Mouse (Mus musculus) testis, postnatal 10 days (tissue): ENCODE data around the gene Tgfb2.

ENCODE experiments used
- DNase-seq: peaks from one replicate; pipeline ENCODE4 v3.0.0; 2021; ENCODE audit warnings: low spot score

Gene Tgfb2

DNA sequence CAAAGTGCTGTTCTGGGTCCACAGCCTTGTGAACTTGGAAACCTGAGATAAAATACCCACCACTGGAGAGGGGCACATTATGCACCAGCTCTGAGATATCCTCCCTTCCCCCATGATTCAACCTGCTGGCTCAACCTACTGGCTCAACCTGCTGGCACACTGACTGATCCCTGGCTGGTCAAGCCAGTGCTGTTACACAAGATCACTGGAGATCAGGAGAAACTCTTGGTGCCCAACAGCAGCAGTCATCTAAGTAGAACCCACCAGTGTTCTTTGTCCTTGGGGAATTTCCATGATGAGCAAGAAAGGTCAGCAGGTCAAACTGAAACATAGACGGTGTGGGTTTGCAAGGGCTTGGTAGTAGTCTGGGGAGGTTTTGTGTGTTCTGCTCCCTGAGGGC, 49.6 kb downstream of the Tgfb2 start:
- no peak for DNase-seq

- no peak for DNase-seq
Observed at GRCm38 (mm10) chr1:186655096-186655495, 50.7 kb downstream of the Tgfb2 start.

- no peak for DNase-seq
Observed at GRCm38 (mm10) chr1:186652208-186652607, 53.6 kb downstream of the Tgfb2 start.

- no peak for DNase-seq
Observed at GRCm38 (mm10) chr1:186650011-186650410, 55.8 kb downstream of the Tgfb2 start.

GRCm38 (mm10) chr1:186637304-186638213, 68.2 kb downstream of the Tgfb2 start:
- no peak for DNase-seq

DNA sequence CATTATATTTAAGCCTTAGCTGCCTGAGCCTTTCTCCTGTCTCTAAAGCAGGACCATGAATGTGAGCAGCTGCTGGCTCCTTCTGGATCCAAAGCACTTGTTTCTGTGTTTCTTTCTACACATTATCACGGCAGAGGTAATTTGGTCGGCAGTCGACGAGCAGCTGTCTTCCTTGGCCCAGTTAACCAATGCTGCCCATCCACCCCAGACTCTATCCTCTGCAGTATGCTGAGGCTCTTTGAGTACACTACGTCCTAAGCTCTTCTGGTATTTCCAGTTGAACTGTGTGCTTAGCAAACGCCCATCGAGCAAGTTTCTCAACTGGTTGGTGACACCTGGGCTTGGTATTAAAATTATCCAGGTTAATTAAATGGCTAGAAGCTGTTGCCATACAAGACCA, 70.7 kb downstream of the Tgfb2 start:
- no peak for DNase-seq

- DNase-seq, result no peak
Observed at GRCm38 (mm10) chr1:186631457-186631856, 74.3 kb downstream of the Tgfb2 start.

- DNase-seq, result no peak
Observed at GRCm38 (mm10) chr1:186630971-186631370, 74.8 kb downstream of the Tgfb2 start.

DNA sequence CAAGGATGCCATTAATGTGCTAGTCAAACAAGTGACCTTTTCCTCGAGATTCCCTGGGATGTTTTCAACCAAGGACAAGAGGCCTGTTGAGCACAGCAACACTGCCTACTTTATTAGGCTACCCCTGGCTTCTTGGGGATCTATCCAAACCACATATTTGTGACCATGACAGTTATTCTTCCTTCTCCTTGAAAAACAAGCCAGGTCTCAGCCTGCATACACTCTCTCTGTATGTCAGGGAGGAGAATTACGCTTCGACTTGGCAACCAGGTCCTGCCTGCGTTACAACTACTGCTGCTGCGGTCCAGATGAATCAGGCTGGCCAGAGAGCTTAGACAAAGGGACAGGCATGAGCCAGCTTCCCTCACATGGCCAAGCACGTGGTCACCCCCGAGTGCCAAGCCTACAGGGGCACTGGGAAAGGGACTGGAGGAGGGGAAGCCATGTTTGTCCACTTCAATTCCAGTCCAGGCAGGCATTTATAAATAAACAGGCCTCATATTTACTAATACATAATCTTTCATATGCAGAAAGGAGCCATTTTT, 78.3 kb downstream of the Tgfb2 start:
- no peak for DNase-seq

GRCm38 (mm10) chr1:186624474-186624873, 81.3 kb downstream of the Tgfb2 start:
- DNase-seq, result no peak

DNA sequence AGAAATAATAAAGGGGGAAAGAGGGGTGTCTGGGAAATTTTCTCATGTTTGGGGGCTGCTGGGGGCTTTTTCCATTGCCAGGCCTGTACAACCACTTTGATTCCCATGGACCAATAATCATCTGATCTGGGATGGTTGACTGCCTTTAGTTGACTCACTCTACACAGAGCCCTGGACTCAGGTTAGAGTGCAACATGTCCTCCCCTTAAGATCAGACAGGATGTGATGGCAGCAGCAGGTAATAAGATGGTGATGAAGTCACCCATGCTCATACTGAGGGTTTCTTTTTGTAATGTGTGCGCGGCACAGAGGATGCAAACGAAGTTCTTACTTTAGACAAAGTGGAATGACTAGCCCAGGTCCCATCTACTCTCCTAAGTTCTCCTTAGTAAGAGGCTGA, 84.0 kb downstream of the Tgfb2 start:
- no peak for DNase-seq

GRCm38 (mm10) chr1:186618285-186618684, 87.5 kb downstream of the Tgfb2 start:
- no peak for DNase-seq

DNA sequence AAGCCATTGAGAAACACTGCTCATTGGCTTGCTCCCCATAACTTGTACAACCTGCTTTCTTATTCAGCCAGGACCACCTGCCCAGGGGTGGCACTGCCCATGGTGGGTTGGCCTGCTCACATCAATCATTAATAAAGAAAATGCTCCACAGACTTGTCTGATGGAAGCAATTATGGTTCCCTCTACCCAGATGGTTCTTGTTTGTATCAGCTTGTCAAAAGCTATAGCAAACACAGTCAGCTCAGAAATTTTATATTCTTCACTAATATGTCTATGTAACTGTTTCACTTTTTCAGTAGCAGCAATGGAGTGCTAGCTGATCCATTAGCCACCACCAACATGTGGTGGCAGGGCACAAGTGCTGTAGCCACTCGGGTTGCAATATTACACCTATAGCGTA, 94.4 kb downstream of the Tgfb2 start:
- no peak for DNase-seq

DNA sequence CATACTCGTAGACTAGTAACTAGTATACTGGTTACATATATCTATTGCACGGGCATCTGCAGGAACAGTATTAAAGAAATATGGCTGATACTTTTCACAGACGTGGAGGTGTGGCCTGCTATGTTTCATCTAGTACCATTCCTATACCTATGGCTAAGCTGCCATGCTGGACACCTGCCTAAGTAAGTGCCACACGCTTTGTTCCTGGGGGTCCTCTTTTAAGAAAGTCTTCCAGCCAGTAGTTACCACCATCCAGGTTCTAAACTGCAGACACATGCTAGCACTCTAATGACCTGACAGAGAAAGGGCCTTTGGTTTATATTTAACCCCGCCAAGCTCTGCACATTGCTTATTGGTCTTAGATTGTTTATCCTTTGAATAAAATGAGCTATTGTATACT, 95.3 kb downstream of the Tgfb2 start:
- no peak for DNase-seq

- no peak for DNase-seq
Observed at GRCm38 (mm10) chr1:186609793-186610233, 96.0 kb downstream of the Tgfb2 start.

GRCm38 (mm10) chr1:186608116-186608515, 97.7 kb downstream of the Tgfb2 start:
- no peak for DNase-seq

GRCm38 (mm10) chr1:186605635-186606034, 100.2 kb downstream of the Tgfb2 start:
- no peak for DNase-seq

DNA sequence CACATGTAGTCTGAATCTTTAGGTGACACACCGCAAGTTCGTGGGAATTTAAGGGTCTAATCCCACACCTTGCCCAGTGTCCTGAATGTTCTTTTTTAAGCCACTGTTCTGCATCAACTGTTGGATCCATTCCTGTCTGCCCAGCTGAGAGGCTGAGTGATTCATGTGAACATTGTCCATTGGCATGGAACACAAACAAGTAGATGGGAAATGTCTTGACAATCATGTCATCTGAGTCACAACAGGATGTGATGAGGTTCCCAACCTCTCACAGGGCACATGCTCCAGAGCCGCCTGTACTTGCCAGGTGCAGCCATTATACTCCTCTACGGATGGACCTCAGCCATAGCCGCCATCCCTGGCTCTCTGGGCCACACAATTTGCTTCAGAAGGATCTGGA, 101.7 kb downstream of the Tgfb2 start:
- no peak for DNase-seq

DNA sequence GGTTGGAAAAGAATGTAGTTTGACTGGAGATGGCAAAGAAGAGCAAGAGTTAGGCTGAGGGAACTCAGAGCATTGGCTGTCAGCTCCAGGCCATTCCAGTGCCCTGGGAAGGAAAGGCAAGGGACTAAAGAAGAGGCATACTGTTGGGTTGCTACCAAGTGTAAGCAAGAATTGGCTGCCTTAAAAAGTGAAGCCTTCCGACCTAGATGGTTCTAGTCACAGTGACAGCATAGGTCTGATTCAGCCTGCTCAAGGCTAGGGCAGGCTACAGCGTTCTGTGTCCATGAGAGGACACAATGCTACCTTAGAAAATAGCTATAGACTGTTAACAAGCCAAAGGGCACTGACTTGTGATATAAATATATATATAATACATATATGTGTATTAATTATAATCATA, 117.6 kb downstream of the Tgfb2 start:
- no peak for DNase-seq

- DNase-seq, result no peak
Observed at GRCm38 (mm10) chr1:186587065-186587804, 118.6 kb downstream of the Tgfb2 start.

DNA sequence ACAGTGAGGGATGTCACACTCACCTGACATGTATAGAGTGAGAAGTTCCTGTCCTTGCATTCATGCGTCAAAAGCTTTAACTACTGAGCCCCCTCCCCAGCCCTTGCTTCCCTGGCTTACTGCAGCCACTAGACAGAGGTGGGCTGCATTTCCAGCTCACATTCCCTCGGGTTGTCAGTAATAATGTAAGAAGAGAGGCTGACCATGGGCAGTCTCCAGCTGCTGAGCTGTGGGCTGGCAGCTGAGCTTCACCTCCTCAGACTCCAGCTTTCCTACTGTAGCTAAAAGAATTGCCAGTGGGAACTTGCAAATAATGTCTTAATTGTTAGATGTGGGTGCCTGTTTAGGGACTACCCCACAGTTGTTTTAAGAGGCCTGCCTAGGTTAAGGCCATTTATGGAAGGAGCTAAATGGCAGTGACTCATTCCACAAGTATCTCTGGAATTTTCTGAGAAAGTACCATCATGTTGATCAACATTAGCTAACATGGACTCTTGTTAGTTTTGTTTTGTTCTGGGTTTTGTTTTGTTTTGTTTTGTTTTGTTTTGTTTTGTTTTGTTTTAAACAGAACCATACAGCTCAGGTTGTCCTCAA, 120.1 kb downstream of the Tgfb2 start:
- DNase-seq, result no peak

GRCm38 (mm10) chr1:186583933-186584332, 121.9 kb downstream of the Tgfb2 start:
- DNase-seq, result no peak

DNA sequence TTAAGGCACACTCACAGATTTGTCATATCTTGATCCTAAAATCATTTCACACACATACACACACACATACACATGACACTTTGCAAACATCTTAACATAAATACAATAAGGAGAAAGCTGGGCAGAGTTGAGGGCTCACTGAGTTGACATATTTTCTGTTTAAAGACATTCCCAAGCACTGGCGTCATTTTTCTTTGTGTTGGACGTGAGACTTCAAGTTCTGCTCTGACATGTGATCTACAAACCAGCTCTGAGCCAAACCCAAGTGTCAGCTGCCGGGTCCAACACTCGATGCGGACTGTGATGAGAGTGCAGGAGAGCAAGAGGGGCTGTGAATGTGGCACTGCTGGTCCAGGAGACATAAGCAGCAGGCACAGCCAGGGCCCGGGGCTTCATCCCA, 123.7 kb downstream of the Tgfb2 start:
- DNase-seq, result no peak
